ENCODE assay signal across 16 mouse cellular contexts in genomic region chr1:158187651-158188050, GRCm38 (mm10).
A peak's percentile ranks its signal among the peaks of the same experiment; 100 is the strongest.
DNase-seq lines count a peak whose midpoint lies in the region; TF ChIP-seq lines count a peak whose summit lies in the region.
"Had no signal": no experiment of that assay in that cellular context is flagged by ENCODE, and none has a peak within 500 bp of the region (broad histone marks: within the 10 kb centered on the region; RNA-seq: fewer than 3 reads in every experiment).

No protein-coding gene starts in this region.

- H3K4me3 ChIP-seq in cerebellum, adult 2 months (replicated peaks; ENCODE audit: insufficient read depth, low read depth, low read length): no peak overlapping the region
- peak overlapping the region; percentile 13; the same call in 1 of the 2 replicates for H3K4me3 ChIP-seq in testis, adult 2 months (ENCODE audit: control insufficient read depth, low read depth, low read length)
- H3K4me3 ChIP-seq: embryonic facial prominence, embryonic 12.5 days; forebrain, embryonic 12.5 days; heart, embryonic 12.5 days; hindbrain, embryonic 10.5 days had no signal

- H3K27ac ChIP-seq in cerebellum, adult 2 months (ENCODE audit: insufficient read depth, low read length): no peak overlapping the region
- no peak overlapping the region for H3K27ac ChIP-seq in testis, adult 2 months (ENCODE audit: control insufficient read depth, insufficient read depth, low read depth, low read length)
- H3K27ac ChIP-seq: embryonic facial prominence, embryonic 12.5 days; forebrain, embryonic 12.5 days; hindbrain, embryonic 10.5 days; hindbrain, embryonic 14.5 days had no signal

- DNase-seq in cerebellum, postnatal 14 days: peak; percentile 47 to 50
- DNase-seq in cerebellum, adult 2 months: no peak
- DNase-seq in gastrocnemius, postnatal 10 days: peak; percentile 13
- no peak for DNase-seq in gastrocnemius, postnatal 36 days
- no peak for DNase-seq in testis, postnatal 14 days (ENCODE audit: low spot score)
- no peak for DNase-seq in adrenal gland, postnatal 10 days
- DNase-seq: adrenal gland, postnatal 36 days; cerebellum, adult 11 months; embryo, embryonic 11 days; gastrocnemius, postnatal 14 days had no signal

- TF ChIP-seq CTCF in cerebellum, adult 2 months (IDR thresholded peaks at IDR 0.05; ENCODE audit: borderline replicate concordance, insufficient read depth, low read depth, low read length): no peak
- no peak for TF ChIP-seq CTCF in testis, adult 2 months (IDR thresholded peaks at IDR 0.05; ENCODE audit: control insufficient read depth, insufficient read depth, insufficient replicate concordance, low read depth, low read length)

- intact Hi-C loops in gastrocnemius, postnatal 36 days (cut with DNase I): no loop called here

- no peaks in the 10 kb centered on the region for H3K36me3 ChIP-seq in testis, adult 2 months (ENCODE audit: control insufficient read depth, insufficient read depth, low read length)
- H3K36me3 ChIP-seq: embryonic facial prominence, embryonic 12.5 days; forebrain, embryonic 12.5 days; heart, embryonic 12.5 days; hindbrain, embryonic 10.5 days had no signal

- peaks cover 4% of the 10 kb centered on the region; the same call in 1 of the 2 replicates for H3K4me1 ChIP-seq in cerebellum, adult 2 months (ENCODE audit: control insufficient read depth, insufficient read depth, low read length)
- H3K4me1 ChIP-seq in testis, adult 2 months (ENCODE audit: control insufficient read depth, insufficient read depth, low read length): no peaks in the 10 kb centered on the region
- H3K4me1 ChIP-seq: forebrain, embryonic 12.5 days; heart, embryonic 12.5 days; hindbrain, embryonic 10.5 days had no signal

- 14% methylated on average over 8 of the region's 8 CpGs for WGBS in cerebellum, adult 2 months

- H3K27me3 ChIP-seq in cerebellum, adult 2 months (ENCODE audit: control insufficient read depth, insufficient read depth, low read length): no peaks in the 10 kb centered on the region
- H3K27me3 ChIP-seq in testis, adult 2 months (ENCODE audit: control insufficient read depth, insufficient read depth, low read length): no peaks in the 10 kb centered on the region
- H3K27me3 ChIP-seq: embryonic facial prominence, embryonic 12.5 days; forebrain, embryonic 12.5 days; heart, embryonic 12.5 days had no signal

- no peak for TF ChIP-seq POLR2A in cerebellum, adult 2 months (IDR thresholded peaks at IDR 0.05; ENCODE audit: borderline replicate concordance, insufficient read depth, low read length)
- no peak for TF ChIP-seq POLR2A in testis, adult 2 months (IDR thresholded peaks at IDR 0.05; ENCODE audit: control insufficient read depth, low read depth, low read length)

Comparison
In these comparisons a context has a peak if more than half of its experiments do, and no peak if none do; other contexts are left out.
1. DNase-seq: peak in cerebellum, postnatal 14 days (2 of 2) and gastrocnemius, postnatal 10 days (single experiment); none in cerebellum, adult 2 months (0 of 2), gastrocnemius, postnatal 36 days (0 of 2), testis, postnatal 14 days (single experiment) and adrenal gland, postnatal 10 days (single experiment).